Mouse (Mus musculus): ENCODE measurements around the gene Ripk4.

GRCm38 (mm10) chr16:97751884-97752283 lies 11.7 kb downstream of the Ripk4 start:
- TF ChIP-seq EP300 (IDR thresholded peaks at IDR 0.05) (no peak), CTCF (IDR thresholded peaks at IDR 0.05) (no peak)

Measured in lung, postnatal 0 days (tissue).